Mouse (Mus musculus): Measurements from ENCODE around the gene Rbms2. TPM values are rescaled to one million over a fixed set of nuclear protein-coding genes. Genes with fewer than 3 reads are reported as not detected.
"Not testable (repeated sequence)": the region's sequence is repeated elsewhere in the genome, so short reads cannot be mapped to it uniquely, and the experiment has no call there.

The Rbms2 gene
- polyA plus RNA-seq, 1 experiment from 2014 or later, result 25.3 TPM

GRCm38 (mm10) chr10:128187181-128187605 lies 7.1 kb upstream of the Rbms2 start:
- no peak overlapping the region for H3K27ac ChIP-seq (ENCODE audit: low read depth)
- H3K27me3 ChIP-seq (replicated peaks; ENCODE audit: control insufficient read depth, insufficient read depth, low read length), result no peaks in the 10 kb centered on the region
- no peaks in the 10 kb centered on the region for H3K36me3 ChIP-seq (ENCODE audit: control insufficient read depth, insufficient read depth, low read length)
- 70% methylated on average over 5 of the region's 5 CpGs for WGBS
- no peak for DNase-seq (ENCODE audit: low spot score)
- no peak for ATAC-seq (replicated peaks; ENCODE audit: low FRiP score, low TSS enrichment, low read depth)
- H3K4me2 ChIP-seq (ENCODE audit: low read length), result no peak overlapping the region
- no peak overlapping the region for H3K4me3 ChIP-seq (ENCODE audit: low read depth, low read length)
- no peaks in the 10 kb centered on the region for H3K9me3 ChIP-seq (ENCODE audit: control insufficient read depth, low read length)
- H3K9ac ChIP-seq (ENCODE audit: low read length), result no peak overlapping the region
- H3K4me1 ChIP-seq (replicated peaks; ENCODE audit: control insufficient read depth, insufficient read depth, low read length), result no peaks in the 10 kb centered on the region

- no peaks in the 10 kb centered on the region for H3K9me3 ChIP-seq (ENCODE audit: control insufficient read depth, low read length)
- WGBS, result 56% methylated on average over 2 of the region's 2 CpGs
- H3K9ac ChIP-seq (ENCODE audit: low read length), result no peak overlapping the region
- H3K4me2 ChIP-seq (ENCODE audit: low read length), result no peak overlapping the region
- H3K36me3 ChIP-seq (ENCODE audit: control insufficient read depth, insufficient read depth, low read length), result no peaks in the 10 kb centered on the region
- no peak overlapping the region for H3K4me3 ChIP-seq (ENCODE audit: low read depth, low read length)
- DNase-seq (ENCODE audit: low spot score) (peak; percentile 98), ATAC-seq (replicated peaks; ENCODE audit: low FRiP score, low TSS enrichment, low read depth) (peak; percentile 65)
- no peaks in the 10 kb centered on the region for H3K27me3 ChIP-seq (replicated peaks; ENCODE audit: control insufficient read depth, insufficient read depth, low read length)
- no peaks in the 10 kb centered on the region for H3K4me1 ChIP-seq (replicated peaks; ENCODE audit: control insufficient read depth, insufficient read depth, low read length)
- H3K27ac ChIP-seq (ENCODE audit: low read depth), result no peak overlapping the region
Measured at GRCm38 (mm10) chr10:128185959-128186358, 5.9 kb upstream of the Rbms2 start.

- no peak overlapping the region for H3K4me2 ChIP-seq (ENCODE audit: low read length)
- DNase-seq (ENCODE audit: low spot score) (no peak), ATAC-seq (replicated peaks; ENCODE audit: low FRiP score, low TSS enrichment, low read depth) (0 out of 2 replicates have a peak, but pooled peaks have one; percentile 19)
- no peak overlapping the region for H3K27ac ChIP-seq (ENCODE audit: low read depth)
- H3K27me3 ChIP-seq (replicated peaks; ENCODE audit: control insufficient read depth, insufficient read depth, low read length), result no peaks in the 10 kb centered on the region
- no peaks in the 10 kb centered on the region for H3K36me3 ChIP-seq (ENCODE audit: control insufficient read depth, insufficient read depth, low read length)
- WGBS, result 69% methylated on average over 6 of the region's 6 CpGs
- H3K9me3 ChIP-seq (ENCODE audit: control insufficient read depth, low read length), result no peaks in the 10 kb centered on the region
- no peak overlapping the region for H3K9ac ChIP-seq (ENCODE audit: low read length)
- H3K4me3 ChIP-seq (ENCODE audit: low read depth, low read length), result no peak overlapping the region
- no peaks in the 10 kb centered on the region for H3K4me1 ChIP-seq (replicated peaks; ENCODE audit: control insufficient read depth, insufficient read depth, low read length)
Measured at GRCm38 (mm10) chr10:128185277-128185940, 5.3 kb upstream of the Rbms2 start.

- Histone ChIP-seq H3K9ac (ENCODE audit: low read length) (no peak overlapping the region), H3K4me3 (ENCODE audit: low read depth, low read length) (no peak overlapping the region), H3K9me3 (ENCODE audit: control insufficient read depth, low read length) (no peaks in the 10 kb centered on the region), H3K27ac (ENCODE audit: low read depth) (no peak overlapping the region), H3K27me3 (replicated peaks; ENCODE audit: control insufficient read depth, insufficient read depth, low read length) (no peaks in the 10 kb centered on the region), H3K36me3 (ENCODE audit: control insufficient read depth, insufficient read depth, low read length) (no peaks in the 10 kb centered on the region), H3K4me2 (ENCODE audit: low read length) (no peak overlapping the region), H3K4me1 (replicated peaks; ENCODE audit: control insufficient read depth, insufficient read depth, low read length) (peaks cover 10% of the 10 kb centered on the region)
- DNase-seq (ENCODE audit: low spot score) (no peak), ATAC-seq (replicated peaks; ENCODE audit: low FRiP score, low TSS enrichment, low read depth) (no peak)
- 78% methylated on average over 2 of the region's 2 CpGs for WGBS
Measured at GRCm38 (mm10) chr10:128184296-128184695, 4.2 kb upstream of the Rbms2 start.

DNA sequence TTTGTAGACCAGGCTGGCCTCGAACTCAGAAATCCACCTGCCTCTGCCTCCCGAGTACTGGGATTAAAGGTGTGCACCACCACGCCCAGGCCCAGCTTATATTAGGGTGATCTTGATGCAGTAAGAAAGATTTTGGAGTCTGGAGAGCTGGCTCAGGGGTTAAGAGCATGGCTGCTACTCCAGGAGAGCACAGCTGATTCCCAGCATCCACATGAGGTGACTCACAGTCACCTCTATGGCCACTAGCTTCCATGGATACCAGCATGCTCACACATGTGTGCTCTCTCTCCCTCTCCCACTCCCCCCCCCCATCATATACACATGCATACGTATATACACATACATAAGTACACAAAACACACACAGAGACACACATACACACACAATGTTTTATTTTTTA lies 2.8 kb downstream of the Rbms2 start:
- Histone ChIP-seq H3K27me3 (replicated peaks; ENCODE audit: control insufficient read depth, insufficient read depth, low read length) (no peaks in the 10 kb centered on the region), H3K4me3 (ENCODE audit: low read depth, low read length) (no peak overlapping the region), H3K36me3 (ENCODE audit: control insufficient read depth, insufficient read depth, low read length) (no peaks in the 10 kb centered on the region), H3K4me2 (ENCODE audit: low read length) (no peak overlapping the region), H3K27ac (ENCODE audit: low read depth) (no peak overlapping the region), H3K9ac (ENCODE audit: low read length) (no peak overlapping the region), H3K9me3 (ENCODE audit: control insufficient read depth, low read length) (no peaks in the 10 kb centered on the region), H3K4me1 (replicated peaks; ENCODE audit: control insufficient read depth, insufficient read depth, low read length) (peaks cover 31% of the 10 kb centered on the region)
- DNase-seq (ENCODE audit: low spot score) (no peak), ATAC-seq (replicated peaks; ENCODE audit: low FRiP score, low TSS enrichment, low read depth) (no peak)
- WGBS, result 87% methylated on average over 4 of the region's 4 CpGs

DNA sequence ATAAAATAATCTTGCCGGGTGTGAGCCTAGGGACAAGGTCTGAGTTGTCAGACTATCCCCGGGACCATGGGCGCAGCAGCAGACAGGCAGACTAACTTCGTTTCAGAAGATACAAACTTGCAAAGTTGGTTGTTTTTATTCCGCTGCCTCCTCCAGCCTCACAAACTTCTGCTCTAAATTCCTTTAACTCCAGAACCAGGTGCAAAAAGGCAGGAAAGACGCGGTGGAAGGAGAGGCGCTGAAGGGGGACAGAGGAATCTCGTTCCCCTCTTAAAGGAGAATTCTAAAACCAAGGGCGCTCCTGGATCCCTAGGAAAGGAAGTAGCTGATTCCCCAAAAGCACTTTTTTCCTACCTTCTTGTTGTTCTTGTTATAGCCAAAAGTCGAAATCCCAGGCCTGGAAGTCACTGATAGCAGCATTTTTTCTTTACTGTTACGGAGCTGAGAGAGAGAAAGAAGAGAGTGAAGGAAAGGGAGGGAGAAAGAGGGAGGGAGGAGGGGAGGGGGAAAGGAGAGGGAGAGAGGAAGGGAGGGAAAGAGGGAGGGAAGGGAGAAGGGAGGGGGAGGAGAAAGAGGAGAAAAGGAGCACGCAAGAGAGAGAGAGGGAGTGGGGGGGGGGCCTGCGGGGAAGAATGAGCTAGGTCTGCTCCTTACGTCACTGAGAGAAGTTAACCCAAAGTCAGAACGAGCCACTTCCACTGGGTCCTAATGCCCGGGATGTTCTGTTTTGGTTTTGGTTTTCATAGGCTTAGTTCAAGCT lies 3.9 kb downstream of the Rbms2 start:
- peak; percentile 79 for DNase-seq (ENCODE audit: low spot score)
- peak overlapping the region; percentile 83 for H3K27ac ChIP-seq (ENCODE audit: low read depth)
- H3K4me3 ChIP-seq (ENCODE audit: low read depth, low read length), result peak overlapping the region; percentile 81
- H3K4me2 ChIP-seq (ENCODE audit: low read length), result peak overlapping the region; percentile 74
- peak overlapping the region; percentile 59 for H3K9ac ChIP-seq (ENCODE audit: low read length)
- H3K36me3 ChIP-seq (ENCODE audit: control insufficient read depth, insufficient read depth, low read length), result no peaks in the 10 kb centered on the region
- H3K9me3 ChIP-seq (ENCODE audit: control insufficient read depth, low read length), result no peaks in the 10 kb centered on the region
- H3K4me1 ChIP-seq (replicated peaks; ENCODE audit: control insufficient read depth, insufficient read depth, low read length), result peaks cover 31% of the 10 kb centered on the region
- no peaks in the 10 kb centered on the region for H3K27me3 ChIP-seq (replicated peaks; ENCODE audit: control insufficient read depth, insufficient read depth, low read length)
- ATAC-seq (replicated peaks; ENCODE audit: low FRiP score, low TSS enrichment, low read depth), result peak; percentile 76
- 1% methylated on average over 17 of the region's 17 CpGs for WGBS

DNA sequence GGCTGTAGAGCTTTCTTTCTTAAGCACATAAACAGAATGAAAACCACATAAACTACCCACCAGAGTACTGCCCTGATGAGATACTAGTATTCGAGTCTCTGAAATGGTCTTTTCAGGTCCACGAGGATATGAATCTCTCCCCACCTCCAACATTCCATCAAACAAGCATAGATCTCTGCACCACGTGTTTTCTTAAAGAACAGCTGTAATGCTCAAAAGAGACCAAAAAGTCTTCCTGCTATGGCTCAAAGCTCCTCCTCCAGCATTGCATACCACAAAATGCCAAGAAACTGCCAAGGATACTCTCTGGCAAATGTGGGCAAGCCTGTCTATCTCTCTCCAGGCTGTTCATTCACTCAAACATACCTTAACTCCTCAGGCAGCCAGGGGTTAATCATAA lies 4.8 kb downstream of the Rbms2 start:
- H3K36me3 ChIP-seq (ENCODE audit: control insufficient read depth, insufficient read depth, low read length), result no peaks in the 10 kb centered on the region
- H3K4me2 ChIP-seq (ENCODE audit: low read length), result peak overlapping the region; percentile 74
- H3K4me3 ChIP-seq (ENCODE audit: low read depth, low read length), result peak overlapping the region; percentile 81
- no peaks in the 10 kb centered on the region for H3K9me3 ChIP-seq (ENCODE audit: control insufficient read depth, low read length)
- 6% methylated on average over 3 of the region's 3 CpGs for WGBS
- no peaks in the 10 kb centered on the region for H3K27me3 ChIP-seq (replicated peaks; ENCODE audit: control insufficient read depth, insufficient read depth, low read length)
- ATAC-seq (replicated peaks; ENCODE audit: low FRiP score, low TSS enrichment, low read depth) (no peak), DNase-seq (ENCODE audit: low spot score) (no peak)
- H3K9ac ChIP-seq (ENCODE audit: low read length), result peak overlapping the region; percentile 59
- H3K27ac ChIP-seq (ENCODE audit: low read depth), result peak overlapping the region; percentile 83
- peaks cover 31% of the 10 kb centered on the region for H3K4me1 ChIP-seq (replicated peaks; ENCODE audit: control insufficient read depth, insufficient read depth, low read length)

DNA sequence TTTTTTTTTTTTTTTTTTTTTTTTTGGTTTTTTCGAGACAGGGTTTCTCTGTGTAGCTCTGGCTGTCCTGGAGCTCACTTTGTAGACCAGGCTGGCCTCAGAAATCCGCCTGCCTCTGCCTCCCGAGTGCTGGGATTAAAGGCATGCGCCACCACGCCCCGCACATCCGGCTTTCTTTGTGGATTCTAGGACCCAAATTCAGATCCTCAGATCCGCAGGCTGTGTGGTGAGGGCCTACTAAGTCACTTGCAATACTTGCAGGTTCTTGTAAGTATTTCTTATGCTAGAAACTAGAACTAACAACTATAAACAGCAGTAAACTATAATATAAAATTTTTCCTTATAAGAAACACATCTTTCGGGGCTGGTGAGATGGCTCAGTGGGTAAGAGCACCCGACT lies 8.7 kb downstream of the Rbms2 start:
- not testable (repeated sequence) for ATAC-seq (replicated peaks; ENCODE audit: low FRiP score, low TSS enrichment, low read depth); H3K4me2 ChIP-seq (ENCODE audit: low read length); H3K4me3 ChIP-seq (ENCODE audit: low read depth, low read length); DNase-seq (ENCODE audit: low spot score); H3K27me3 ChIP-seq (replicated peaks; ENCODE audit: control insufficient read depth, insufficient read depth, low read length); H3K36me3 ChIP-seq (ENCODE audit: control insufficient read depth, insufficient read depth, low read length); H3K9ac ChIP-seq (ENCODE audit: low read length); H3K27ac ChIP-seq (ENCODE audit: low read depth); H3K9me3 ChIP-seq (ENCODE audit: control insufficient read depth, low read length)
- 98% methylated on average over 9 of the region's 10 CpGs for WGBS
- peaks cover 21% of the 10 kb centered on the region; the same call in 1 of the 2 replicates for H3K4me1 ChIP-seq (replicated peaks; ENCODE audit: control insufficient read depth, insufficient read depth, low read length)

All from intestine, embryonic 14.5 days (tissue).